In genomic region chr19:37074726-37075125, GRCm38 (mm10) we compare ENCODE assay signal across 16 mouse cellular contexts.
A peak's percentile ranks its signal among the peaks of the same experiment; 100 is the strongest.
DNase-seq lines count a peak whose midpoint lies in the region; ATAC-seq lines count a peak whose summit lies in the region.
"Had no signal": no experiment of that assay in that cellular context is flagged by ENCODE, and none has a peak within 500 bp of the region (broad histone marks: within the 10 kb centered on the region; RNA-seq: fewer than 3 reads in every experiment).

No protein-coding gene starts in this region.

- 33% methylated on average over 5 of the region's 5 CpGs for WGBS in heart, embryonic 15.5 days

- H3K4me1 ChIP-seq in heart, embryonic 15.5 days (replicated peaks), result peaks cover 59% of the 10 kb centered on the region
- H3K4me1 ChIP-seq: hindbrain, embryonic 15.5 days; stomach, embryonic 15.5 days had no signal

- intact Hi-C loops in heart, postnatal 14 days (cut with DNase I), result loop anchor here (5.0 kb wide), 1 partner anchor 98 kb away; no protein-coding TSS in a partner anchor

- peak overlapping the region; percentile 66 for H3K27ac ChIP-seq in heart, embryonic 15.5 days
- H3K27ac ChIP-seq: hindbrain, embryonic 15.5 days; stomach, embryonic 15.5 days had no signal

- no peak overlapping the region for H3K4me2 ChIP-seq in heart, embryonic 15.5 days
- H3K4me2 ChIP-seq: hindbrain, embryonic 15.5 days; lung, embryonic 14.5 days; stomach, embryonic 15.5 days had no signal

- H3K36me3 ChIP-seq in heart, embryonic 15.5 days, result no peaks in the 10 kb centered on the region
- H3K36me3 ChIP-seq: hindbrain, embryonic 15.5 days; stomach, embryonic 15.5 days had no signal

- H3K4me3 ChIP-seq in heart, embryonic 15.5 days, result no peak overlapping the region
- H3K4me3 ChIP-seq: hindbrain, embryonic 15.5 days; stomach, embryonic 15.5 days had no signal

- H3K9me3 ChIP-seq in heart, embryonic 15.5 days (replicated peaks), result no peaks in the 10 kb centered on the region
- H3K9me3 ChIP-seq: hindbrain, embryonic 15.5 days; stomach, embryonic 15.5 days had no signal

- no peak overlapping the region for H3K9ac ChIP-seq in heart, embryonic 15.5 days
- H3K9ac ChIP-seq: forebrain, postnatal 0 days; hindbrain, embryonic 15.5 days; lung, embryonic 14.5 days; stomach, embryonic 15.5 days had no signal

- DNase-seq in heart, postnatal 14 days, result no peak
- DNase-seq in MN1 (ENCODE audit: low spot score), result peak; percentile 11
- DNase-seq in adrenal gland, postnatal 14 days, result peak; percentile 31
- DNase-seq in kidney, postnatal 10 days, result peak; percentile 32
- DNase-seq in right cerebral cortex, postnatal 4 days, result no peak
- DNase-seq in cerebellum, adult 11-12 months, result no peak
- DNase-seq in thymus, postnatal 14 days, result no peak
- DNase-seq: cerebellum, adult 8-10 months; forebrain, postnatal 0 days; gastrocnemius, postnatal 36 days; lung, embryonic 14.5 days; retina, postnatal 1 day; thymus, postnatal 4 days had no signal

- no peaks in the 10 kb centered on the region for H3K27me3 ChIP-seq in heart, embryonic 15.5 days
- H3K27me3 ChIP-seq: hindbrain, embryonic 15.5 days; stomach, embryonic 15.5 days had no signal

- ATAC-seq in heart, embryonic 15.5 days (replicated peaks; ENCODE audit: insufficient number of reproducible peaks, insufficient read depth, low FRiP score, low read depth), result no peak
- ATAC-seq: forebrain, postnatal 0 days had no signal

Comparison
In these comparisons a context has a peak if more than half of its experiments do, and no peak if none do; other contexts are left out.
1. DNase-seq: peak in MN1 (single experiment), adrenal gland, postnatal 14 days (single experiment) and kidney, postnatal 10 days (single experiment); none in heart, postnatal 14 days (0 of 2), right cerebral cortex, postnatal 4 days (single experiment), cerebellum, adult 11-12 months (single experiment) and thymus, postnatal 14 days (single experiment).